Mouse (Mus musculus) liver, embryonic 16.5 days (tissue): ENCODE measurements around the gene Olfr629. TPM values are rescaled to one million over a fixed set of nuclear protein-coding genes. Genes with fewer than 3 reads are reported as not detected.
"Not testable (repeated sequence)": the region's sequence is repeated elsewhere in the genome, so short reads cannot be mapped to it uniquely, and the experiment has no call there.

Source experiments
- ATAC-seq: fragments of 200-750 bp; cut with Nextera tagmentation; 2 replicates; pipeline ENCODE4 v1.8.0; 2017; ENCODE audit warnings: low read depth, mild to moderate bottlenecking, moderate number of reproducible peaks, moderate library complexity
- H3K27ac ChIP-seq: fragments of 300-500 bp; sonication (generic); 2 replicates; pipeline ENCODE4 v1.5.1; 2014; ENCODE audit warnings: mild to moderate bottlenecking, low read length
- H3K27me3 ChIP-seq: fragments of 300-500 bp; sonication (generic); 2 replicates; pipeline ENCODE4 v1.6.1; 2014; ENCODE audit warnings: low read depth, low read length, mixed read lengths; ENCODE audit not compliant: control insufficient read depth, insufficient read depth
- H3K36me3 ChIP-seq: fragments of 300-500 bp; sonication (generic); 2 replicates; pipeline ENCODE4 v1.6.1; 2014; ENCODE audit warnings: mild to moderate bottlenecking; ENCODE audit not compliant: control insufficient read depth, insufficient read depth
- H3K4me1 ChIP-seq: fragments of 300-500 bp; sonication (generic); 2 replicates; pipeline ENCODE4 v1.6.1; 2014; ENCODE audit warnings: low read depth, low read length, mixed read lengths; ENCODE audit not compliant: control insufficient read depth
- H3K4me2 ChIP-seq: fragments of 300-500 bp; sonication (generic); 2 replicates; pipeline ENCODE4 v1.6.1; 2014; ENCODE audit warnings: low read depth, low read length, mixed read lengths
- H3K4me3 ChIP-seq: fragments of 300-500 bp; sonication (generic); 2 replicates; pipeline ENCODE4 v1.5.1; 2014; ENCODE audit warnings: low read depth, mild to moderate bottlenecking, low read length
- H3K9ac ChIP-seq: fragments of 300-500 bp; sonication (generic); 2 replicates; pipeline ENCODE4 v1.6.1; 2014; ENCODE audit warnings: low read depth, low read length
- H3K9me3 ChIP-seq: fragments of 300-500 bp; sonication (generic); replicated peaks from 2 replicates; pipeline ENCODE4 v1.6.1; 2016; ENCODE audit warnings: low read length; ENCODE audit not compliant: control insufficient read depth
- WGBS: fragments of 180-500 bp; shearing (Covaris S2); extraction: QIAGEN DNeasy Blood & Tissue Kit; methylation state at CpG from one replicate; pipeline ENCODE4 v1.1.7; 2014; ENCODE audit not compliant: insufficient replicate concordance; 5-methylcytosine and 5-hydroxymethylcytosine counted together
- polyA plus RNA-seq: library from polyadenylated mRNA; unstranded; fragments of >200 nt; fragmentation: Nextera tagmentation; extraction: Ambion mirVana; gene quantifications from 2 replicates; pipeline ENCODE4 v1.2.1, GENCODE M21; 2015

Olfr629 gene
- polyA plus RNA-seq, 1 experiment from 2014 or later, result not detected

DNA sequence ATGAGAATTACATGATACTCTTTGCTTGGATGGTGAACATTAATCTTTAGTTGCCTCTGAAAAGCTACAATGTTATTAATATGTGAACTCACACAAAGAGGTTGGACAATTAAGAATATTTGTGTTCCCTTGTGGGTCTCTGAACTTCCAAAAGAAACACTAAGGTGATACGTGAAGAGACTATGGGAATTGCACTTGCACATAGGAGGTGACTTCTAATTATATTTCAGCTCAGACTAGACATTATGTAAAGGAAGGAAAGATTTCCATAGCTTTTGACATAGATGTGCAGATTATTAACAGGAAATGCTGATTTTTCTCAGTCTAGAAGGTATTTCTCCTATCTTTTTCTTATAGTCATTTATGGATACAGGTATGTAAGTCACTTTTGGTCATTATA lies 14.7 kb downstream of the Olfr629 start, which contains the start of gene Olfr628:
Gene Olfr628 (plus strand): TSS at position 301 of the 400 bp plus-strand sequence.
- ATAC-seq, result no peak
- 70% methylated on average over 1 of the region's 1 CpGs for WGBS
- Histone ChIP-seq H3K4me3 (no peak within 1 kb of the TSS), H3K9me3 (no peaks in the 10 kb centered on the region), H3K4me2 (no peak within 1 kb of the TSS), H3K36me3 (no peaks in the 10 kb centered on the region), H3K4me1 (no peaks in the 10 kb centered on the region), H3K27ac (no peak within 1 kb of the TSS), H3K27me3 (no peaks in the 10 kb centered on the region), H3K9ac (no peak within 1 kb of the TSS)

- not testable (repeated sequence) for H3K27ac ChIP-seq, H3K4me3 ChIP-seq, H3K27me3 ChIP-seq, H3K4me2 ChIP-seq, H3K4me1 ChIP-seq, H3K9me3 ChIP-seq, H3K36me3 ChIP-seq, ATAC-seq, H3K9ac ChIP-seq
- WGBS, result 75% methylated on average over 1 of the region's 1 CpGs
Observed at GRCm38 (mm10) chr7:103716398-103716797, 28.3 kb downstream of the Olfr629 start.

DNA sequence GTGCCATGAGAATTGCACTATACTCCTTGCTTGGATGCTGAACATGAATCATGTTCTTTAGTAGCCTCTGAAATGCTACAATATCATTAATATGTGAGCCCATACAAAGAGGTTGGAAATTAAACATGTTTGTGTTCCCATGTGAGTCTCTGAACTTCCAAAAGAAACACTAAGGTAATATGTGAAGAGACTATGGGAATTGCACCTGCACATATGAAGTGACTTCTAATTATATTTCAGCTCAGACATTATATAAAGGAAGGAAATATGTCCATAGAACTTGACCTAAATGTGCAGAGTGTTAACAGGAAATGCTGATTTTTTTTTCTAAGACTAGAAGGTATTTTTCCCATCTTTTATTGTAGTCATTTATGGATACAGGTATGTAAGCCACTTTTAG lies 30.4 kb downstream of the Olfr629 start, which contains the start of gene Olfr243:
Gene Olfr243 (plus strand): TSS at position 301 of the 400 bp plus-strand sequence.
- H3K4me3 ChIP-seq, result no peak within 1 kb of the TSS
- no peak within 1 kb of the TSS for H3K27ac ChIP-seq
- H3K27me3 ChIP-seq, result no peaks in the 10 kb centered on the region
- H3K4me2 ChIP-seq, result no peak within 1 kb of the TSS
- H3K9ac ChIP-seq, result no peak within 1 kb of the TSS
- H3K9me3 ChIP-seq, result no peaks in the 10 kb centered on the region
- H3K36me3 ChIP-seq, result no peaks in the 10 kb centered on the region
- ATAC-seq, result no peak
- no peaks in the 10 kb centered on the region for H3K4me1 ChIP-seq

DNA sequence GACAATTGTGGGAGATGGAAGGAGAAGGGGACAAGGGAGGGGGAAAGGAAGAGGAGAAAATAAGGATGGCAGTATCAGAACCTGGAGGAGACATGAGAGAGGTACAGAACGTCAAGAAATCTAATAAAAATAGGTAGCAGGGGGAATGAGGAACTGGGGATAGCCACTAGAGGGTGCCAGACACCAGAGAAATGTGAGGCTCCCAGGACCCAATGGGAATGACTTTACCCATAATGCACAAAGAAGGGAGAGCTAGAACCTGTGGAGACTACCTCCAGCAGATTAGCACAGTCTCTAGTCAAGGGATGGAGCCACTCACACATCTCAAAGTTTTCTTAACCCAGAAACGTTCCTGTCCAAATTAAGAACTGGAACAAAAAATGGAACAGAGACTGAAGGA lies 32.7 kb downstream of the Olfr629 start:
- H3K9ac ChIP-seq, result no peak overlapping the region
- no peaks in the 10 kb centered on the region for H3K4me1 ChIP-seq
- WGBS, result 11% methylated on average over 2 of the region's 2 CpGs
- H3K4me2 ChIP-seq, result no peak overlapping the region
- H3K36me3 ChIP-seq, result no peaks in the 10 kb centered on the region
- H3K27me3 ChIP-seq, result no peaks in the 10 kb centered on the region
- no peaks in the 10 kb centered on the region for H3K9me3 ChIP-seq
- H3K4me3 ChIP-seq, result no peak overlapping the region
- H3K27ac ChIP-seq, result no peak overlapping the region
- ATAC-seq, result peak; percentile 30; the same call in 1 of the 2 replicates

DNA sequence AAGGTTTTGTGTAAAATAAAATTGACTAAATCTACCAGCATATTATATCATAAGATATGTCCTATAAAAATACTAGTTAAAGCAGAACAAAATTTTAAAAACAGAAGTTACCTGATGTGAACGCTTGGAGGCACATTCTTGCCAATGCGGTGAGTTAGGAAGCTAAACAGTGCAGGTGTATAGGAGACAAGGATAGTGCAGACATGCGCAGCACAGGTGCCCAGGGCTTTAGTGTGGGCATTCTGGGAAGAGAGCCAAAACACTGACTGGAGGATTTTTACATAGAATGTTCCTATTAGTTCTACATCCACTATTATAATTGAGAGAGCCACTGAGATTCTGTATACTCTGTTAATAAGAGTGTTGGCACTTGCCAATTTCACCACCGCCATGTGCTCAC lies 45.3 kb downstream of the Olfr629 start:
- ATAC-seq, result no peak
- Histone ChIP-seq H3K4me2 (no peak overlapping the region), H3K27me3 (no peaks in the 10 kb centered on the region), H3K36me3 (no peaks in the 10 kb centered on the region), H3K4me1 (no peaks in the 10 kb centered on the region), H3K9ac (no peak overlapping the region), H3K27ac (no peak overlapping the region), H3K4me3 (no peak overlapping the region), H3K9me3 (no peaks in the 10 kb centered on the region)
- 71% methylated on average over 4 of the region's 4 CpGs for WGBS

Other genes with a start within 250 kb of the Olfr629 start
- not detected in 2 replicates for gene Olfr609, start 246.9 kb downstream of the Olfr629 start, polyA plus RNA-seq
- not detected in 2 replicates for gene Olfr610, start 232.8 kb downstream of the Olfr629 start, polyA plus RNA-seq
- not detected in 2 replicates for gene Olfr611, start 224.1 kb downstream of the Olfr629 start, polyA plus RNA-seq
- gene Olfr612, start 202.2 kb downstream of the Olfr629 start, polyA plus RNA-seq, result not detected in 2 replicates
- gene Olfr613, start 196.9 kb downstream of the Olfr629 start, polyA plus RNA-seq, result not detected in 2 replicates
- gene Olfr615, start 188.9 kb downstream of the Olfr629 start, polyA plus RNA-seq, result not detected in 2 replicates
- gene Olfr616, start 175.8 kb downstream of the Olfr629 start, polyA plus RNA-seq, result not detected in 2 replicates
- not detected in 2 replicates for gene Olfr617, start 171.9 kb downstream of the Olfr629 start, polyA plus RNA-seq
- gene Olfr618, start 154.8 kb downstream of the Olfr629 start, polyA plus RNA-seq, result not detected in 2 replicates
- gene Olfr619, start 144.4 kb downstream of the Olfr629 start, polyA plus RNA-seq, result not detected in 2 replicates
- gene Olfr620, start 132.4 kb downstream of the Olfr629 start, polyA plus RNA-seq, result not detected in 2 replicates
- not detected in 2 replicates for gene Olfr622, start 102.2 kb downstream of the Olfr629 start, polyA plus RNA-seq
- not detected in 2 replicates for gene Olfr623, start 81.2 kb downstream of the Olfr629 start, polyA plus RNA-seq
- gene Olfr624, start 73.8 kb downstream of the Olfr629 start, polyA plus RNA-seq, result 0.02 TPM in 2 replicates
- not detected in 2 replicates for gene Olfr625-ps1, start 62.2 kb downstream of the Olfr629 start, polyA plus RNA-seq
- gene Olfr243, start 30.3 kb downstream of the Olfr629 start, polyA plus RNA-seq, result not detected in 2 replicates
- not detected in 2 replicates for gene Olfr628, start 14.6 kb downstream of the Olfr629 start, polyA plus RNA-seq
- gene Olfr630, start 12.4 kb upstream of the Olfr629 start, polyA plus RNA-seq, result not detected in 2 replicates
- gene Olfr69, start 26.7 kb upstream of the Olfr629 start, polyA plus RNA-seq, result not detected in 2 replicates
- not detected in 2 replicates for gene Olfr68, start 34.8 kb upstream of the Olfr629 start, polyA plus RNA-seq
- not detected in 2 replicates for gene Olfr67, start 46.9 kb upstream of the Olfr629 start, polyA plus RNA-seq
- gene Hbb-bt, start 69.1 kb upstream of the Olfr629 start, polyA plus RNA-seq, result 43,947 and 47,652 TPM in 2 replicates
- gene Hbb-bs, start 83.2 kb upstream of the Olfr629 start, polyA plus RNA-seq, result 113,562 and 115,549 TPM in 2 replicates
- gene Hbb-bh2, start 95.6 kb upstream of the Olfr629 start, polyA plus RNA-seq, result 0.22 TPM in 1 of 2 replicates, not detected in the other
- gene Hbb-bh1, start 98.2 kb upstream of the Olfr629 start, polyA plus RNA-seq, result 24.9 and 31.8 TPM in 2 replicates
- 114 and 115 TPM in 2 replicates for gene Hbb-y, start 108.3 kb upstream of the Olfr629 start, polyA plus RNA-seq
- gene Olfr66, start 141.3 kb upstream of the Olfr629 start, polyA plus RNA-seq, result not detected in 2 replicates
- not detected in 2 replicates for gene Olfr64, start 149.5 kb upstream of the Olfr629 start, polyA plus RNA-seq
- gene Olfr65, start 158.5 kb upstream of the Olfr629 start, polyA plus RNA-seq, result not detected in 2 replicates
- gene Olfr631, start 183.9 kb upstream of the Olfr629 start, polyA plus RNA-seq, result 0.13 TPM in 1 of 2 replicates, not detected in the other
- 0.18 and 0.29 TPM in 2 replicates for gene Olfr632, start 189.4 kb upstream of the Olfr629 start, polyA plus RNA-seq
- not detected in 2 replicates for gene Olfr633, start 199.5 kb upstream of the Olfr629 start, polyA plus RNA-seq
- not detected in 2 replicates for gene Olfr635, start 226.2 kb upstream of the Olfr629 start, polyA plus RNA-seq